Mouse (Mus musculus) heart, postnatal 36 days (tissue): ENCODE data around the gene Mettl7a1. TPM values are rescaled to one million over a fixed set of nuclear protein-coding genes. Genes with fewer than 3 reads are reported as not detected.
"Not testable (repeated sequence)": the region's sequence is repeated elsewhere in the genome, so short reads cannot be mapped to it uniquely, and the experiment has no call there.

Experiments
- DNase-seq, 2 experiments: peaks; one replicate each; pipeline ENCODE4 v3.0.0; 2021 to 2022
- intact Hi-C: fragments of 180-260 bp; cut with DNase I; formaldehyde crosslinking; loops from one replicate; pipeline ENCODE4 v1.15.1; 2025
- total RNA-seq, 2 experiments: library from RNA; stranded (reverse); gene quantifications; 2 replicates each; pipeline ENCODE4 v1.2.3; 2021

Mettl7a1 gene
- total RNA-seq, 2 experiments from 2014 or later: 46.3 to 62.3 TPM

GRCm38 (mm10) chr15:100337328-100337727, 33.4 kb downstream of the Mettl7a1 start:
- intact Hi-C loops, DNase-seq: not testable (repeated sequence)

- intact Hi-C loops: not testable (repeated sequence)
- peak in 1 of 2 experiments; percentile 62 for DNase-seq
These were observed 33.9 kb downstream of the Mettl7a1 start for GRCm38 (mm10) chr15:100337847-100338246.

- DNase-seq, intact Hi-C loops: not testable (repeated sequence)
These were observed 37.5 kb downstream of the Mettl7a1 start for GRCm38 (mm10) chr15:100341314-100341980.

- DNase-seq: peak; percentile 11 to 38
- intact Hi-C loops: no loop called here
These were observed 41.5 kb downstream of the Mettl7a1 start for GRCm38 (mm10) chr15:100345484-100345883.

GRCm38 (mm10) chr15:100346761-100347160, 42.8 kb downstream of the Mettl7a1 start:
- intact Hi-C loops: no loop called here
- no peak for DNase-seq

- no peak for DNase-seq
- intact Hi-C loops: no loop called here
These were observed 45.6 kb downstream of the Mettl7a1 start for GRCm38 (mm10) chr15:100349496-100349895.

GRCm38 (mm10) chr15:100351501-100352060, 47.6 kb downstream of the Mettl7a1 start:
- intact Hi-C loops: no loop called here
- DNase-seq: no peak

- intact Hi-C loops: no loop called here
- no peak for DNase-seq
These were observed 48.8 kb downstream of the Mettl7a1 start, which contains the start of the genes Methig1 and Mettl7a2 for GRCm38 (mm10) chr15:100352711-100353250. Gene Methig1, plus strand, starts transcription at chr15:100353149. Gene Mettl7a2, plus strand, starts transcription at chr15:100353200.

GRCm38 (mm10) chr15:100353399-100353798, 49.5 kb downstream of the Mettl7a1 start:
- DNase-seq, intact Hi-C loops: not testable (repeated sequence)

- intact Hi-C loops: no loop called here
- no peak for DNase-seq
These were observed 51.9 kb downstream of the Mettl7a1 start for GRCm38 (mm10) chr15:100355876-100356275.

GRCm38 (mm10) chr15:100364242-100364641, 60.3 kb downstream of the Mettl7a1 start, which contains the start of gene Higd1c:
Gene Higd1c, plus strand, starts transcription at chr15:100364542.
- intact Hi-C loops: no loop called here
- DNase-seq: no peak

- intact Hi-C loops: loop anchor here (5.0 kb wide), 1 partner anchor 44 kb away; no protein-coding TSS in a partner anchor
These were observed 62.0 kb downstream of the Mettl7a1 start for GRCm38 (mm10) chr15:100365967-100366366.

GRCm38 (mm10) chr15:100367119-100367518, 63.2 kb downstream of the Mettl7a1 start:
- no peak for DNase-seq
- intact Hi-C loops: loop anchor here (5.0 kb wide), 1 partner anchor 45 kb away; no protein-coding TSS in a partner anchor

More at GRCm38 (mm10) chr15:100365967-100366366, 62.0 kb downstream of the Mettl7a1 start:
- not testable (repeated sequence) for DNase-seq

GRCm38 (mm10) chr15:100375066-100375465, 71.1 kb downstream of the Mettl7a1 start:
- intact Hi-C loops: loop anchor here (2.0 kb wide), 2 partner anchors 112 to 352 kb away; no protein-coding TSS in a partner anchor
- DNase-seq: peak; percentile 48 to 67

- intact Hi-C loops: loop anchor here (2.0 kb wide), 1 partner anchor 79 kb away; no protein-coding TSS in a partner anchor
- DNase-seq: peak in 1 of 2 experiments; percentile 7
These were observed 74.0 kb downstream of the Mettl7a1 start for GRCm38 (mm10) chr15:100377847-100378505.

Other genes with a start within 250 kb of the Mettl7a1 start
- 10 to 100 TPM; 40.5 to 53.9 TPM for gene Atf1, start 76.3 kb upstream of the Mettl7a1 start, total RNA-seq
- gene Tmprss12, start 23.3 kb upstream of the Mettl7a1 start, total RNA-seq: not detected
- not detected for gene Mettl7a3, start 30.8 kb downstream of the Mettl7a1 start, total RNA-seq
- gene Methig1, start 49.0 kb downstream of the Mettl7a1 start, total RNA-seq: not detected
- gene Mettl7a2, start 49.1 kb downstream of the Mettl7a1 start, total RNA-seq: 1 to 10 TPM in 1 of 2 experiments, under 1 TPM in 1; 0.89 to 1.0 TPM
- gene Higd1c, start 60.4 kb downstream of the Mettl7a1 start, total RNA-seq: not detected
- not detected for gene Gm5475, start 118.0 kb downstream of the Mettl7a1 start, total RNA-seq
- 10 to 100 TPM; 45.2 TPM for gene Slc11a2, start 120.9 kb downstream of the Mettl7a1 start, total RNA-seq
- gene Letmd1, start 164.9 kb downstream of the Mettl7a1 start, total RNA-seq: 10 to 100 TPM; 12.2 to 14.8 TPM
- gene Csrnp2, start 191.3 kb downstream of the Mettl7a1 start, total RNA-seq: 1 to 10 TPM; 2.5 to 3.0 TPM
- 10 to 100 TPM; 11.9 to 13.4 TPM for gene Tfcp2, start 247.9 kb downstream of the Mettl7a1 start, total RNA-seq